Mouse (Mus musculus) erythroblast, embryonic 14.5 days (primary cell): ENCODE results near the gene Sdf4.

Experiments used
- GATA1 ChIP-seq: IDR thresholded peaks from 2 replicates; pipeline ENCODE4 v1.6.1; 2012; ENCODE audit warnings: low read length, inconsistent platforms, mixed read lengths
- TAL1 ChIP-seq: IDR thresholded peaks from 3 replicates; pipeline ENCODE4 v1.6.1; 2012; ENCODE audit warnings: low read length, inconsistent platforms, mixed read lengths

DNA sequence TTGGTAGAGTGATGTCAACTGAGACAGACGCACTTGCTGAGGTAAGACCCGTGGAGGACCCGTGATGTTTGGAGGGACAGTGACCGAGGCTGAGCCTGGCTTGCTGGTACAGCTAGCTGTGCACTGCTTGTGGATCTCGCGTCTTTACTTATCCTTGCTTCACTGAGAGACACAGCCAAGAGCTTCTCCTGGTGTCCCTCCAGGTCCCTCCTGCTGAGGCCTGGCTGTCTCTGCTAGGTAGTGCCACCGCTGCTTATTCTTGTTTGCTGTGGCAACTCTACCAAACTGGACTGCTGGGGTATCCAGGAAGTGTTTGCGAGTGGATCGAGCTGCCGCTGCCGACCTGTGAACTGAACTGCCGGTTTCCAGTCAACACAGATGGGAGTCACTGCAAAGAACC, 27.1 kb downstream of the Sdf4 start:
- TF ChIP-seq GATA1, result no peak
- no peak for TF ChIP-seq TAL1
